Mouse (Mus musculus): Measurements from ENCODE around the gene Zcchc2. TPM values are rescaled to one million over a fixed set of nuclear protein-coding genes. Genes with fewer than 3 reads are reported as not detected.

Gene Zcchc2
- polyA plus RNA-seq, 1 experiment from 2014 or later = 2.9 TPM

- Histone ChIP-seq H3K27me3 (ENCODE audit: control insufficient read depth, insufficient read depth, low read length) (no peaks in the 10 kb centered on the region), H3K27ac (ENCODE audit: low read depth, low read length) (no peak overlapping the region), H3K4me3 (ENCODE audit: low read depth, low read length) (no peak overlapping the region), H3K9ac (ENCODE audit: low read depth, low read length) (no peak overlapping the region), H3K4me1 (replicated peaks; ENCODE audit: control insufficient read depth, insufficient read depth, low read length) (0 out of 2 replicates have a peak, but pooled peaks cover 2% of the 10 kb centered on the region), H3K9me3 (ENCODE audit: control insufficient read depth, low read length) (no peaks in the 10 kb centered on the region), H3K36me3 (ENCODE audit: control insufficient read depth, insufficient read depth, low read length) (no peaks in the 10 kb centered on the region), H3K4me2 (replicated peaks; ENCODE audit: low read depth, low read length) (no peak overlapping the region)
- DNase-seq (ENCODE audit: low spot score) = no peak
- WGBS = 80% methylated on average over 6 of the region's 6 CpGs
- no peak for ATAC-seq (ENCODE audit: low FRiP score)
Observed at GRCm38 (mm10) chr1:105982496-105983364, 7.5 kb upstream of the Zcchc2 start.

- Histone ChIP-seq H3K27me3 (ENCODE audit: control insufficient read depth, insufficient read depth, low read length) (no peaks in the 10 kb centered on the region), H3K4me3 (ENCODE audit: low read depth, low read length) (no peak overlapping the region), H3K9ac (ENCODE audit: low read depth, low read length) (no peak overlapping the region), H3K4me2 (replicated peaks; ENCODE audit: low read depth, low read length) (no peak overlapping the region), H3K27ac (ENCODE audit: low read depth, low read length) (no peak overlapping the region), H3K4me1 (replicated peaks; ENCODE audit: control insufficient read depth, insufficient read depth, low read length) (0 out of 2 replicates have a peak, but pooled peaks cover 2% of the 10 kb centered on the region), H3K9me3 (ENCODE audit: control insufficient read depth, low read length) (no peaks in the 10 kb centered on the region), H3K36me3 (ENCODE audit: control insufficient read depth, insufficient read depth, low read length) (no peaks in the 10 kb centered on the region)
- no peak for DNase-seq (ENCODE audit: low spot score)
- ATAC-seq (ENCODE audit: low FRiP score) = no peak
- 91% methylated on average over 3 of the region's 3 CpGs for WGBS
Observed at GRCm38 (mm10) chr1:105984172-105984571, 6.0 kb upstream of the Zcchc2 start.

GRCm38 (mm10) chr1:105988171-105988570, 2.0 kb upstream of the Zcchc2 start:
- DNase-seq (ENCODE audit: low spot score) (no peak), ATAC-seq (ENCODE audit: low FRiP score) (no peak)
- H3K9ac ChIP-seq (ENCODE audit: low read depth, low read length) = no peak overlapping the region
- H3K9me3 ChIP-seq (ENCODE audit: control insufficient read depth, low read length) = no peaks in the 10 kb centered on the region
- H3K4me1 ChIP-seq (replicated peaks; ENCODE audit: control insufficient read depth, insufficient read depth, low read length) = no peaks in the 10 kb centered on the region
- H3K27me3 ChIP-seq (ENCODE audit: control insufficient read depth, insufficient read depth, low read length) = no peaks in the 10 kb centered on the region
- H3K4me3 ChIP-seq (ENCODE audit: low read depth, low read length) = no peak overlapping the region
- H3K36me3 ChIP-seq (ENCODE audit: control insufficient read depth, insufficient read depth, low read length) = no peaks in the 10 kb centered on the region
- H3K27ac ChIP-seq (ENCODE audit: low read depth, low read length) = no peak overlapping the region
- WGBS = 74% methylated on average over 3 of the region's 3 CpGs
- no peak overlapping the region for H3K4me2 ChIP-seq (replicated peaks; ENCODE audit: low read depth, low read length)

GRCm38 (mm10) chr1:105988903-105989639, 1.1 kb upstream of the Zcchc2 start:
- Histone ChIP-seq H3K4me3 (ENCODE audit: low read depth, low read length) (peak overlapping the region; percentile 66), H3K36me3 (ENCODE audit: control insufficient read depth, insufficient read depth, low read length) (no peaks in the 10 kb centered on the region), H3K9ac (ENCODE audit: low read depth, low read length) (no peak overlapping the region), H3K4me2 (replicated peaks; ENCODE audit: low read depth, low read length) (peak overlapping the region; percentile 65), H3K27ac (ENCODE audit: low read depth, low read length) (no peak overlapping the region), H3K27me3 (ENCODE audit: control insufficient read depth, insufficient read depth, low read length) (no peaks in the 10 kb centered on the region), H3K9me3 (ENCODE audit: control insufficient read depth, low read length) (no peaks in the 10 kb centered on the region), H3K4me1 (replicated peaks; ENCODE audit: control insufficient read depth, insufficient read depth, low read length) (no peaks in the 10 kb centered on the region)
- DNase-seq (ENCODE audit: low spot score) (no peak), ATAC-seq (ENCODE audit: low FRiP score) (no peak)
- whole genome bisulfite sequencing = 78% methylated on average over 14 of the region's 14 CpGs

- Histone ChIP-seq H3K4me2 (replicated peaks; ENCODE audit: low read depth, low read length) (peak overlapping the region; percentile 65), H3K36me3 (ENCODE audit: control insufficient read depth, insufficient read depth, low read length) (no peaks in the 10 kb centered on the region), H3K27me3 (ENCODE audit: control insufficient read depth, insufficient read depth, low read length) (no peaks in the 10 kb centered on the region), H3K9me3 (ENCODE audit: control insufficient read depth, low read length) (no peaks in the 10 kb centered on the region), H3K4me1 (replicated peaks; ENCODE audit: control insufficient read depth, insufficient read depth, low read length) (no peaks in the 10 kb centered on the region), H3K9ac (ENCODE audit: low read depth, low read length) (peak overlapping the region; percentile 51), H3K4me3 (ENCODE audit: low read depth, low read length) (peak overlapping the region; percentile 66), H3K27ac (ENCODE audit: low read depth, low read length) (no peak overlapping the region)
- peak; percentile 45 for ATAC-seq (ENCODE audit: low FRiP score)
- peak; percentile 8 for DNase-seq (ENCODE audit: low spot score)
- WGBS = 2% methylated on average over 13 of the region's 13 CpGs
Observed at GRCm38 (mm10) chr1:105989640-105989984, 594 bp upstream of the Zcchc2 start.

GRCm38 (mm10) chr1:105990911-105991761, 930 bp downstream of the Zcchc2 start:
- Histone ChIP-seq H3K4me3 (ENCODE audit: low read depth, low read length) (peak overlapping the region; percentile 66), H3K4me2 (replicated peaks; ENCODE audit: low read depth, low read length) (peak overlapping the region; percentile 93), H3K36me3 (ENCODE audit: control insufficient read depth, insufficient read depth, low read length) (no peaks in the 10 kb centered on the region), H3K27ac (ENCODE audit: low read depth, low read length) (peak overlapping the region; percentile 69), H3K9ac (ENCODE audit: low read depth, low read length) (peak overlapping the region; percentile 65), H3K4me1 (replicated peaks; ENCODE audit: control insufficient read depth, insufficient read depth, low read length) (no peaks in the 10 kb centered on the region), H3K9me3 (ENCODE audit: control insufficient read depth, low read length) (no peaks in the 10 kb centered on the region), H3K27me3 (ENCODE audit: control insufficient read depth, insufficient read depth, low read length) (no peaks in the 10 kb centered on the region)
- WGBS = under 1% methylated on average over 86 of the region's 104 CpGs
- ATAC-seq (ENCODE audit: low FRiP score) (peak; percentile 2; the same call in 1 of the 2 replicates), DNase-seq (ENCODE audit: low spot score) (peak; percentile 69)

GRCm38 (mm10) chr1:105991931-105992837, 2.0 kb downstream of the Zcchc2 start:
- H3K36me3 ChIP-seq (ENCODE audit: control insufficient read depth, insufficient read depth, low read length) = no peaks in the 10 kb centered on the region
- H3K4me1 ChIP-seq (replicated peaks; ENCODE audit: control insufficient read depth, insufficient read depth, low read length) = no peaks in the 10 kb centered on the region
- DNase-seq (ENCODE audit: low spot score) (no peak), ATAC-seq (ENCODE audit: low FRiP score) (no peak)
- no peak overlapping the region for H3K27ac ChIP-seq (ENCODE audit: low read depth, low read length)
- peak overlapping the region; percentile 66 for H3K4me3 ChIP-seq (ENCODE audit: low read depth, low read length)
- H3K4me2 ChIP-seq (replicated peaks; ENCODE audit: low read depth, low read length) = peak overlapping the region; percentile 93
- H3K9me3 ChIP-seq (ENCODE audit: control insufficient read depth, low read length) = no peaks in the 10 kb centered on the region
- 30% methylated on average over 17 of the region's 17 CpGs for WGBS
- peak overlapping the region; percentile 65 for H3K9ac ChIP-seq (ENCODE audit: low read depth, low read length)
- no peaks in the 10 kb centered on the region for H3K27me3 ChIP-seq (ENCODE audit: control insufficient read depth, insufficient read depth, low read length)

Data from hindbrain, embryonic 11.5 days (tissue).